Mouse (Mus musculus): ENCODE measurements at regions not wholly inside any gene's neighbourhood (a gene's known extent, or its start where the extent isn't known, plus 50 kb on each side); places are given as distances from the start of the nearest gene placed in this dataset.
A peak's percentile ranks its signal among the peaks of the same experiment; 100 is the strongest.
"Not testable (repeated sequence)": the region's sequence is repeated elsewhere in the genome, so short reads cannot be mapped to it uniquely, and the experiment has no call there.

DNA sequence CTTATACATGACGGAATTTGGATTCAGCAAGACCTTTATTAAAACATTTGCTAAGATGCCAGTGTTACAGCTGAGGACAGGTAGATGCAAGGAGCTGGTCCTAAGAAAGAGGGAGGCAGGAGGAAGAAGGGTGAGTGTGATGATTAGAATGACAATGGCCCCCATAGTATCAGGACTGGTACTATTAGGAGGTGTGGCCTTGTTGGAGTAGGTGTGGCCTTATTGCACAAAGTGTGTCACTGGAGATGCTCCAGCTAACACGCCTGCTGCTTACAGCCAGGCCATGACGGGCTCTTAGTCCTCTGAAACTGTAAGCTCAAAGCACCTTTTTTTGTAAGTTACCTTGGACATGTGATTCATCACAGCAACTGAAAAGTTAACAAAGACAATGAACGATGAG lies 82.0 kb downstream of the Rassf10 start:
- no peak for ATAC-seq (ENCODE audit: low FRiP score)
- H3K4me2 ChIP-seq: no peak overlapping the region
- H3K9ac ChIP-seq (ENCODE audit: low read length): no peak overlapping the region
- H3K4me1 ChIP-seq (ENCODE audit: control insufficient read depth, insufficient read depth, low read length): peaks cover 2% of the 10 kb centered on the region; the same call in 1 of the 2 replicates
- H3K4me3 ChIP-seq (ENCODE audit: low read depth, low read length): no peak overlapping the region
- H3K27me3 ChIP-seq (ENCODE audit: control insufficient read depth, insufficient read depth, low read length): no peaks in the 10 kb centered on the region
- DNase-seq (ENCODE audit: low spot score, missing footprints): no peak
- H3K27ac ChIP-seq (ENCODE audit: low read depth, low read length): no peak overlapping the region
- 82% methylated on average over 4 of the region's 4 CpGs for WGBS
- no peaks in the 10 kb centered on the region for H3K36me3 ChIP-seq (ENCODE audit: control insufficient read depth, insufficient read depth, low read length)
- H3K9me3 ChIP-seq (ENCODE audit: control insufficient read depth, low read length): no peaks in the 10 kb centered on the region

DNA sequence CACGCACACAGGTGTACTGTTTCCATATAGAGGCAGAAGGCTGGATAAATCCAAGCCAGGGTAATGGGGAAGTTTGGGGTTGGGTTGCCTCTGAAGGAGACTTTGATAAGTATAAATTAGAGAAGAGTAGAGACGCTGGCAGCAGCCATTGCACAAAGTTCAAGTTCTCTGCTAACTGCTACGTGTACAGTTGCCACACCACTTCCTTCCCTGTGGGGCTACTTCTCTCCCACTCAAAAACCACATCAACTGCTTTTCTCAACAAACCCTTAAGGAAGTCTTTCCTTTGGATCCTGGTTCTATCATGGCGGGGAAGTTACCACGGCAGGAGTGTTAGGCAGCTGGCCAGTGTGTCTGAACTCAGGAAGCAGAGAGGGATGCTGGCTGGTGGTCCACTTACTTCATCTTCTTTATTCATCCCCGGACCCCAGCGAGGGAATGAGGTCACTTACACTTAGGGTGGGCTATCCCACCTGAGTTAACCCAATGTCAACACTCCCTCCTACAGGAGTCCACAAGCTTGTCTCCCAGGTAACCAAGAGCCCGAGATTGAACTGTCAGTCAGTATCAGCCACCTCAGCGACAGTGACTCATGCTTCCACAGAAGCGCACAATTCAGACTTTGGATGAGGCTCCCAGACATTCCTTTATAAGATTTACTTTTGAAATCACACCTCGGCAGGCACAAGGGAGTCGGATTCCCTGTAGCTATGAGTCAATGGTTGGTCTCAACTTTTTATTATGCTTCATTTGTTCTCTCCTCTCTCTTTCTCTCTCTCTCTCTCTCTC lies 84.3 kb downstream of the Rassf10 start:
- Histone ChIP-seq H3K4me2 (no peak overlapping the region), H3K36me3 (ENCODE audit: control insufficient read depth, insufficient read depth, low read length) (no peaks in the 10 kb centered on the region), H3K9ac (ENCODE audit: low read length) (no peak overlapping the region), H3K4me1 (ENCODE audit: control insufficient read depth, insufficient read depth, low read length) (peaks cover 2% of the 10 kb centered on the region; the same call in 1 of the 2 replicates), H3K27me3 (ENCODE audit: control insufficient read depth, insufficient read depth, low read length) (no peaks in the 10 kb centered on the region), H3K27ac (ENCODE audit: low read depth, low read length) (no peak overlapping the region), H3K4me3 (ENCODE audit: low read depth, low read length) (no peak overlapping the region), H3K9me3 (ENCODE audit: control insufficient read depth, low read length) (no peaks in the 10 kb centered on the region)
- ATAC-seq (ENCODE audit: low FRiP score): no peak
- peak; percentile 73 for DNase-seq (ENCODE audit: low spot score, missing footprints)
- WGBS: 75% methylated on average over 12 of the region's 12 CpGs

DNA sequence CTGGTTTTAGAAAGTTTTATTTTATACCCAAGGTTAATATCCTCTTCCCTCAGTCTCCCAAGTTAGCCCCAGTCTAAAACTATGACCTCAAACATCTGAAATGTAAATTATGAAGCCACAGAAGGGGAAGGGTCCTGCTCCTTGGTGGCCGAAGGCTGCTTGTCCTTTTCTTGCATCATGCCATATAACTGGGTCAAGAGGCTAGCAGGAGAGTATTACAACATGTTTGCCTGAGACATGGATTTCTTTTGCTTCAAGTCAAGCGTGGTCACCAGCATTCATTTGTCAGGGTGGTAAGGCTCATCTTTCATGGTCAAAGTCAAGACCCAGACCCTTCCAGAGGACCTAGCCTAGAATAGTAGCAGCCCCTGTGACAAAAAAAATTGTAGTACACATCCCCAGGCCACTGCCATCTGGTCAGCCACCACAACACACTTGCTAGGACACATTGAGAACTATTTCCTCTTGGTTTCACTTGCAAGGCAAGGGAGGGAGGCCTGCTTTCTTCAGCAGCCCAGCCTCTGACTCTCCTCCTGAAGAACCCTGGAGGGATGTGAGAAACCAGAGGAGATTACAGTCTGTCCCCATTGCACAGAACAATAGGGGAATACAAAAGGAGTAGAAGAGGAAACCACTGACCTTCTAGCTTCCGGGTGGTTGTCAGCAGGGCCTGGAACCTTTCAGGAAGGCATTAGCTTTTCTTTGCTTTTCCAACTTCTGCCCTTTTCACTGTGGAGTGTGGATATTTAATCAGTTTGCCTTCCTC lies 85.3 kb downstream of the Rassf10 start:
- 56% methylated on average over 3 of the region's 3 CpGs for WGBS
- H3K4me1 ChIP-seq (ENCODE audit: control insufficient read depth, insufficient read depth, low read length): peaks cover 2% of the 10 kb centered on the region; the same call in 1 of the 2 replicates
- ATAC-seq (ENCODE audit: low FRiP score): no peak

DNA sequence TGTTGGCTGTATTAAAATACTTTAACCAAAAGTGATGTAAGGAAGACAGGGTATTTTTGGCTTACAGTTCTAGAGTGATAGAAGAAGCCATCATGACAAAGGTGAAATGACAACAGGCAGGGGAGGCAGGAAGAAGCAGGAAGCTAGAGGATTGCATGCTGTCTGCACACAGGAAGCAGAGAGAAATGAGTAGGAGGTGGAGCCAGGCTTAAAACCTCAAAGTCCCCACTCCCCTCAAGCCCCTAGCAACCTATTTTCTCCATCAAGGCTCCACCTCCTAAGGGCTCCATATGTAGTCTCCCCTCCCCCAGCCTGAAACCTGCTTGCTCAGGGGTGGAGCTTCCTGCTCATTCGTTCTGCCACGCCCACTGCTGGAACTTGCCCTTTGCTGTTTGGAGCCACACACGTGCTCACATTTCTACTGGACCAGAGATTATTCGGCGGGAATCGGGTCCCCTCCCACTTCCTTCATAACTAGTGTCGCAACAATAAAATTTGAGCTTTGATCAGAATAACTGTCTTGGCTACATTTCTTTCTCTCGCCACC lies 91.9 kb downstream of the Rassf10 start:
- not testable (repeated sequence) for DNase-seq (ENCODE audit: low spot score, missing footprints); H3K27me3 ChIP-seq (ENCODE audit: control insufficient read depth, insufficient read depth, low read length); H3K4me1 ChIP-seq (ENCODE audit: control insufficient read depth, insufficient read depth, low read length); H3K9me3 ChIP-seq (ENCODE audit: control insufficient read depth, low read length); H3K4me2 ChIP-seq; ATAC-seq (ENCODE audit: low FRiP score); H3K36me3 ChIP-seq (ENCODE audit: control insufficient read depth, insufficient read depth, low read length); H3K9ac ChIP-seq (ENCODE audit: low read length); H3K27ac ChIP-seq (ENCODE audit: low read depth, low read length); H3K4me3 ChIP-seq (ENCODE audit: low read depth, low read length)
- 74% methylated on average over 8 of the region's 8 CpGs for WGBS

More for the DNA sequence above, 85.3 kb downstream of the Rassf10 start:
- Histone ChIP-seq H3K27me3 (ENCODE audit: control insufficient read depth, insufficient read depth, low read length) (no peaks in the 10 kb centered on the region), H3K4me3 (ENCODE audit: low read depth, low read length) (no peak overlapping the region), H3K27ac (ENCODE audit: low read depth, low read length) (no peak overlapping the region), H3K36me3 (ENCODE audit: control insufficient read depth, insufficient read depth, low read length) (no peaks in the 10 kb centered on the region), H3K9ac (ENCODE audit: low read length) (no peak overlapping the region), H3K4me2 (no peak overlapping the region), H3K9me3 (ENCODE audit: control insufficient read depth, low read length) (no peaks in the 10 kb centered on the region)
- DNase-seq (ENCODE audit: low spot score, missing footprints): peak; percentile 66

DNA sequence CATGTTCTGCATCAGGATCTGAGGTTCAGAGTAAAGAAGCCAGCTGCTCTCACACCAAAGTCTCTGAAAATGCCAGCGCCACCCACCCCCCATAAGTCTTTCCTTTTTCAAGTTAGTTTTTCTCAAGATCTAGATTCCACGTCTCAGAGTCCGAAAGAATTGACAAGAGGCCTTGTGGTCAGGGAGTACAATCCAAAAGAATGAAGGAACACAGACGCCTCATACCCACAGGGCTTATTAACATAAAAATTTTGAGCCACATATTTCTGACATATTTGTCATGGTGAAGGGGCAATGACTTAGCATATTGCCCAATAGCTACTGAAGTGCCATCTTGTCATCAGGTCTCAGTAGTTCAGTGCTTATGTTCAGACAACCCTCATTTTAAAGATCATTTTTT lies 92.6 kb downstream of the Rassf10 start:
- DNase-seq (ENCODE audit: low spot score, missing footprints): no peak
- Histone ChIP-seq H3K4me1 (ENCODE audit: control insufficient read depth, insufficient read depth, low read length) (no peaks in the 10 kb centered on the region), H3K4me2 (no peak overlapping the region), H3K27me3 (ENCODE audit: control insufficient read depth, insufficient read depth, low read length) (no peaks in the 10 kb centered on the region), H3K9me3 (ENCODE audit: control insufficient read depth, low read length) (no peaks in the 10 kb centered on the region), H3K9ac (ENCODE audit: low read length) (no peak overlapping the region), H3K36me3 (ENCODE audit: control insufficient read depth, insufficient read depth, low read length) (no peaks in the 10 kb centered on the region), H3K4me3 (ENCODE audit: low read depth, low read length) (no peak overlapping the region), H3K27ac (ENCODE audit: low read depth, low read length) (no peak overlapping the region)
- no peak for ATAC-seq (ENCODE audit: low FRiP score)
- 91% methylated on average over 4 of the region's 4 CpGs for WGBS

DNA sequence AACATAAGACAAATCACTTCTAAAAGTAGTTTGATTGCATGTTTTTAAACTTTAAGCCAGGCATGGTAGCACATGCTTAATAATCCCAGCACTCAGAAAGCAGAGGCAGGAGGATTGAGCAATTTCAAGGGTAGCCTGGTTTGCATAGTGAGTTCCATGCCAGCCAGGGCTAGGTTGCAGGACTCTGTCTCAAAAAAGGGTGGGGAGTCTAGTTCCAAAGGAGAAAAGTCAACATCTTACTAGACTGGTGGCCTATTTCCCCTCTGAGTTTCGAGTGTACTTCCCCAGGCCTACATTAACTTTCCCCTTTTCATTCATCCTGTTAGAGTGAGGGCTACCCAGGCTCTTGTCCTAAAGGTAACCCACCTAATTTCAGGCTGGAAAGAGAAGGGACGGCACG lies 93.8 kb downstream of the Rassf10 start:
- DNase-seq (ENCODE audit: low spot score, missing footprints) (no peak), ATAC-seq (ENCODE audit: low FRiP score) (no peak)
- Histone ChIP-seq H3K27me3 (ENCODE audit: control insufficient read depth, insufficient read depth, low read length) (no peaks in the 10 kb centered on the region), H3K9me3 (ENCODE audit: control insufficient read depth, low read length) (no peaks in the 10 kb centered on the region), H3K4me1 (ENCODE audit: control insufficient read depth, insufficient read depth, low read length) (no peaks in the 10 kb centered on the region), H3K9ac (ENCODE audit: low read length) (no peak overlapping the region), H3K4me3 (ENCODE audit: low read depth, low read length) (no peak overlapping the region), H3K27ac (ENCODE audit: low read depth, low read length) (no peak overlapping the region), H3K36me3 (ENCODE audit: control insufficient read depth, insufficient read depth, low read length) (no peaks in the 10 kb centered on the region), H3K4me2 (no peak overlapping the region)
- WGBS: 90% methylated on average over 3 of the region's 3 CpGs

DNA sequence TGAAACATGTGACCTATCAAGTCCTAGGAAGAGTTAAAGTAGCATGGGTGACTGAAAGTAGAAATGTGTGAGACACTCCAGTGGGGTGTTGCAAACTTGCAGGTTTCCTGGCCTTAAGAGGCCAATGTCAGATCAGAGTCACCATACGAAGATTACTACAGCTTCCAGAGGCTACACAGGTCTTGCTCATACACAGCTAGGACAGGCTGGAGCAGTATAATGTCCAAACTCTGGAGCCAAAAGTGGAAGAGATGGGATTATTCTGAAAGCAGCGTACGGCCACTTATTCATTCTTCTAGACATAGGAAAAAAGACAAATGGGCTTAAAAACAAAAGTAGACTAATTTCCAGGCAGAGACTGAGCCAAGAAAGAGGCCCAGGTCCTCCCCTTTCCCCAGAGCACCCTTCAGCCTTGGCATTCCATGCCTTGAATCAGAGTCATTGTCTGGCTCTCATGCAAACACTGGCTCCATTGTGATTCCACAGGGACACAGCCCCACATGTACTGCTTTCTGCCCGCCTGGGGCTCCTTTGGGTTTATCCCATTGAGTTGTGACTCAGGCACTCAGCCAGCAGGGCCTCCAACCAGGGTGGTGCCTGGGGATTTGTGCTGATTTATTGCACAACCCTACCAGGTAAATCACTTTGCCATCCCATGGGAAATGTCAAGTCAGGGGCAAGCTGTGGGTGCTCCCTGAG lies 94.5 kb downstream of the Rassf10 start:
- ATAC-seq (ENCODE audit: low FRiP score) (peak; percentile 50; the same call in 1 of the 2 replicates), DNase-seq (ENCODE audit: low spot score, missing footprints) (no peak)
- H3K4me2 ChIP-seq: no peak overlapping the region
- H3K9me3 ChIP-seq (ENCODE audit: control insufficient read depth, low read length): no peaks in the 10 kb centered on the region
- no peaks in the 10 kb centered on the region for H3K4me1 ChIP-seq (ENCODE audit: control insufficient read depth, insufficient read depth, low read length)
- H3K9ac ChIP-seq (ENCODE audit: low read length): no peak overlapping the region
- 61% methylated on average over 4 of the region's 4 CpGs for WGBS
- H3K27me3 ChIP-seq (ENCODE audit: control insufficient read depth, insufficient read depth, low read length): no peaks in the 10 kb centered on the region
- H3K27ac ChIP-seq (ENCODE audit: low read depth, low read length): no peak overlapping the region
- H3K36me3 ChIP-seq (ENCODE audit: control insufficient read depth, insufficient read depth, low read length): no peaks in the 10 kb centered on the region
- H3K4me3 ChIP-seq (ENCODE audit: low read depth, low read length): no peak overlapping the region

DNA sequence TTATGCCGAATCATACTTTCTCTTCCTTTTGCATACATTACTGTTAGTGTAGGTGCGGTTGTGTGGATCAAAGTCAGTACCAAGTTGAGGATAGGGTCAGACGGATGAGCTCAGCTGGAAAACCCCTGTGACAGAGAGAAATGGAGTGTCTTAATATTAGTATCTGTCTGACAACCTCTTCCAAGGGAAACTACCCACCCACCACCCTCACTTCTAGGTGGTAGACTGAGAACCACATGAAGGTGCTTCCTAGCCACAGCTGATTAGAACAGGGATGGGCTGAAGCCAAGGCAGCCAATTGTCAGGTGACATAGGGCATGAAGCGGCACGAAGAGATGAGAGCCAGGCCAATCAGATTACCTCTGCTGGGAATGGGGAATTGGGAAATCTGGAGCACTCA lies 95.7 kb downstream of the Rassf10 start:
- no peaks in the 10 kb centered on the region for H3K4me1 ChIP-seq (ENCODE audit: control insufficient read depth, insufficient read depth, low read length)
- ATAC-seq (ENCODE audit: low FRiP score) (no peak), DNase-seq (ENCODE audit: low spot score, missing footprints) (no peak)
- no peak overlapping the region for H3K4me2 ChIP-seq
- H3K27me3 ChIP-seq (ENCODE audit: control insufficient read depth, insufficient read depth, low read length): no peaks in the 10 kb centered on the region
- no peak overlapping the region for H3K9ac ChIP-seq (ENCODE audit: low read length)
- no peaks in the 10 kb centered on the region for H3K36me3 ChIP-seq (ENCODE audit: control insufficient read depth, insufficient read depth, low read length)
- H3K4me3 ChIP-seq (ENCODE audit: low read depth, low read length): no peak overlapping the region
- no peaks in the 10 kb centered on the region for H3K9me3 ChIP-seq (ENCODE audit: control insufficient read depth, low read length)
- 94% methylated on average over 5 of the region's 5 CpGs for WGBS
- H3K27ac ChIP-seq (ENCODE audit: low read depth, low read length): no peak overlapping the region
